Mouse (Mus musculus) adrenal gland, postnatal 4 days (tissue): ENCODE data around the gene Stac2. TPM values are rescaled to one million over a fixed set of nuclear protein-coding genes. Genes with fewer than 3 reads are reported as not detected.

Experiments
- DNase-seq, 2 experiments: peaks; one replicate each; pipeline ENCODE4 v3.0.0; 2021 to 2022; ENCODE audit warnings: low spot score in 2 of 2, mixed read lengths in 2 of 2
- microRNA-seq: library from miRNA; unstranded; fragments of <30 nt; microRNA quantifications from one replicate; pipeline ENCODE4 v1.2.0, GENCODE M21; 2021
- total RNA-seq, 2 experiments: library from RNA; stranded (reverse); gene quantifications; 2 replicates each; pipeline ENCODE4 v1.2.3; 2021

The Stac2 gene
- total RNA-seq, 2 experiments from 2014 or later: 4.1 to 4.8 TPM

DNA sequence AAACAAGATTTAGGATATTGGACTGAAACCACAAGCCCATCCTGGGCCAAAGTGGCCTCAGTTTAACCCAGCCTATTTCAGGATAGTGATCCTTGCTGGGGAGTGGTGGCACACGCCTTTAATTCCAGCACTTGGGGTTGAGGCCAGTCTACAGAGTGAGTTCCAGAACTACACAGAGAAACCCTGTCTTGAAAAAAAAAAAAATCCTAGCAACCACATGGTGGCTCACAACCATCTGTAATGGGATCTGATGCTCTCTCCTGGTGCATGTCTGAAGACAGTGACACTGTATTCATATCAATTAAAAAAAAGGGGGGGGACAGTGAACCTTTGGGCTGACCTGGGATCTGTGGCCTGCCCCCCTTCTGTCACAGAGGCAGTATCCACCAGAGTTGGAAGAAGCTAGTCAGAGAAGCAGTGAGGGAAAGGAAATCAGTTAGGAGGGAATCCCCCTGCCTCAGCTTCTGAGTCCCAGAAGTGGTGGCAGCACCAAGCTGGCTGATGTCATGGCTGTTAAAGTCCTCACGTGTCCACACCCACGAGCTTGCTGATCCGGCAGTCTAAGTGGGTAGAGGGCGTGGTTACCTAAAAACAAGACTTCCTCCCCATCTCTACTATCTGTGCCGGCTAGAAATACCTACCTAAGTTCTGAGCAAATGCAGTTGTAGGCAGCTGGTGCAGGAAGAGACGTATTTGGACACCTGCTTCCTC, 54.2 kb downstream of the Stac2 start:
- no peak for DNase-seq

DNA sequence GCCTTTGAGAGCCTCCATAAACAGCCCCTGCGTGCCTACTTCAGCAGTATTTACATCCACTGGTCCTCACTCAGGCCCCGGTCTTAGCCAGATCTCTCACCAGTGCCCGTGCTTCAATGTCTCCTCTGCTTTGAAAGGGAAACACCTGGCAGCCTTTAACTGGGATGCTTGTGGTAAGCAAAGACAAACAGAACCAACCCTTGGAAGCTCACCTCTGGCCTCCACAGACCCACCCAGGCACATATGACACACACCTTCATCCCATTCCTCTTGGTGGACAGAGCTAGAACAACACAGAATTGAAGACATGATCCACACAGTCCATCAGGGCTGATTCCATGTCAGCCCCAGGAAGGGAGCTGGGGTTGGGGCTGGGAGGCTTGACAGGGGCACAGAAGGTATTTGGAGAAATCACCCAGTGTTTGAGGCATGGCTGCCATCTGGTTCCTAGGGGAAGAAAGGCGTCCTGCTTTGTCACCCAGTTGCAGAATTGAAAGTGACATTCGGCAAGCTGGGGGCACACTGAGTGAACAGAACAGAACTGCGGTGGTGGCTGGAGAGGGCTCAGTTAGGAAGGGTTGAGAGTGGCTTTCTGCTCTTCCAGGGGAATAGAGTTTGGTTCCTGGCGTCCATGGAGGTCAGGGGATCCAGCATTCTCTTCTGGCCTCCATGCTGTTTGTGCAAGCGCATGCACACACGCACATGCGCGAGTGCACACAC, 55.0 kb downstream of the Stac2 start:
- DNase-seq: no peak

DNA sequence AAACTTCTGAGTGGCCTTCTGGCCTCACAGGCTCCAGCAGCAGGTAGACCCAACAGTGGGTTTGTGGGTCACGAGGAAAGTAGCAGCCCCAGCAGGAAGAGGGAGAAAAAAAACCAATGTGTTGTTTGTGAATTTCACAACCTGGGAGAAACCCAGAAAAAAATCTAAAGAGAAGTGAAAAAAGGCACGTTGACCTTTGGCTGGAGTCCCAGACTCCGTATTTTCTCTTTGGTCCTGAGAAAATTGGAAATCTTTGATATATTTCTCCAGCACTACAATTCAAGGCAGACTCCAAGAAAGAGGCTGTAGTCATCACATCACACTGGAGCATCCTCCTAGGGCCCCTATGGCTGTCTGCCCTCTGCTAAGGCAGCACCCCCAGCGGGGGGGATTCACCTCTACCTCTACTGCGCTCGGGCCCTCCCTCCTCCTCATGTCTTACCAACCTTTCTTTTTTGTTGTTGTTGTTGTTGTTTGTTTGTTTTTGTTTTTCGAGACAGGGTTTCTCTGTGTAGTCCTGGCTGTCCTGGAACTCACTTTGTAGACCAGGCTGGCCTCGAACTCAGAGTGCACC, 55.8 kb downstream of the Stac2 start:
- DNase-seq: no peak

DNA sequence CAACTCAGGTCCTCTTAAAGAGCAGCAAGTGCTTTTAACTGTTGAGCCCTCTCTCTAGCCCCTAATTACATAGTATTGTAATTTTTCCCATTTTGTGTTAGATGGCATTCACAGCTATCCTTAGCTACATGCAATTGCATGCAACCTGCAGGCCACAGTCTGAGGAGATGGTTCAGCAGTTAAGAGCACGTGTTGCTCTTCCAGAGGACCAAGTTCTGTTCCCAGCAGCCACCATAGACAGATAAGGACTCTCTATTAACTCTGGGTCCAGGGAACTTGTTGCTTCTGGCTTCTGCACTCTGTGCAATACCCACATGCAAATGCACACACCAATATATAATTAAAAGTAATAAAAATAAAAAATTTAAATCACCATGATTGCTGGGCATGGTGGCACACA, 56.6 kb downstream of the Stac2 start:
- DNase-seq: no peak

DNA sequence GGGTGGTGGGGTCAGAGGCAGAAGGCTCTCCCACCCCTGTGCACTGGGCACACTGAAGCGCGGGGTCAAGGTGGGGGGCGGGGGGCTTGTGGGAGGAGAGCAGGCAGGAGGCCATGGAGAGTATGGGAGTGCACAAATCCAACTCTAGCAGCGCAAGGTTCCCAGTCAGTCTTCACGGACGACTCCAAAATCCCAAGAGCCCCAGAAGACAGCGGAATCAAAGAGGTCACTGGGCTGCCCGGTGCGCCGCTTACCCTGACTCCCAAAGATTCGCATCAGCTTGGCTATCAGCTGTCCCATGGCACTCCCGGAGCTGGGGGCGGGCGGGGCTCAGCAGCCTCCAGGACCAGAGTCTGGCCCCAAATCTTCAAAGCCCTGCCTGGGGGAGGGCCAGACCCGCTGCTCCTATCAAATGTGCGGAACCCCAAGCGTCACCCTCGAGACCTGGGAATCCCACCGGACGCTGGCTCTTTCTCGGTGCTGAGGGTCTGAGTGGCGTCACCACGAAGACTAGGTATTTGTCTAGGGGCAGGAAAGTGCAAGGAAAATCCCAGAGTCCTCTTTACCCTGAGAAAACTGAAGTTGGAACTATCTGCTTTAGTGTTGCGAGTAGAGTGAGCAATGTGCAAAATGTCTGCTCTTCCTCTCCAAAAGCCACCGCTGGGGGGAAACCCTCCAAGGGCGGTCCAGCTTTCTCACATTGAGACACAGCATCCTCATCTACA, 57.5 kb downstream of the Stac2 start, which contains the start of gene Arl5c:
Gene Arl5c, minus strand, starts transcription at position 618 of the 725 bp plus-strand sequence.
- no peak for DNase-seq

DNA sequence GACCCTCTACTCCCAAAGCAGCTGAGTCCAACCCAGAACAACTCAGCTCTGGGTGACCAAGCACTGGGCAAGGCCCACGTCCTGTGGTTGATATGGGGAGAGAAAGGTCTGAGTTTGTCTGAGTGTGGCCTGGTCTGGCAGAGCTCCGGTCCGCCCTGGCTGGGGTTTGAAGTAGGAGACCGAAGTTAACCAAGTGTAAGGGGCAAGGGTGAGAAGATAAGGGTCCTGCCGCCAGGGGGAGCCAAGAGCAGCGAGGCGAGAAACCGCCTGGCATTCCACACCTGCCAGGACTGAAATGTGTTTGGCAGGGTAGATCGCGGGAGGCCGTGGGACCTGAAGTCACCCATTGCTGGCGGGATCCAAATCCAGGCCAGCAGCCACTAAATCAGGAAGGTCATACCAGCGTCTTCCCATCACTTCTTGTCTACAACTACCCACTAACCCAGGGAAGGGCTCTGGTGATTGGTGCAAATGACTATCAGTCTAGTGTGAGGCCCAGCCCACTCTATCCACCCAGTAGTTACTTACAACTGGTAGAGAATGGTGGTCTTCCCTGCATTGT, 58.6 kb downstream of the Stac2 start:
- DNase-seq: peak; percentile 52 to 62

DNA sequence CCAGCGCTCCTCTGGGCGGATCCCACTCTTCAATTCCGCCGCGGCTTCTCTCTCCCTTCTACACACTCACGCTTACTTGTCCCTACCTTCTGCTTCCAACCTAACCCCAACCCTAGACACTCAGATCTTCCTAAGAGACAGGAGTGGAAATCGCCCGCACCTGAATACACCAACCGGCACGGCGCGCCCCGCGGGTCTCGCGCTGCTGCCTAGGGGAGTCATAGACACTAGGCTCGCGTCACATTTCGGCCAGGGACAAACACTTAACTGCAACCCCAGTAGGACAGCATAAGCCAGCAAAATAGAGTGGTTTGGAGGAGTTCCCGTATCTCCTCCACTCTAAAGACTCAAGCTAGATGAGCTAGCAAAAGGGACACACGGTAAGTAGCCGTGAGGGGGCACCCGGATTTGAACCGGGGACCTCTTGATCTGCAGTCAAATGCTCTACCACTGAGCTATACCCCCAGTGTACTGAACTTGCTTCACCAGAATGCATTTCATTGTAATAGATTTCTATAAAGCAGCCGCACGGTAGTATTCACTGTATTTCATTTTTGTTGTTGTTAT, 64.6 kb downstream of the Stac2 start:
- peak; percentile 51 to 64 for DNase-seq

DNA sequence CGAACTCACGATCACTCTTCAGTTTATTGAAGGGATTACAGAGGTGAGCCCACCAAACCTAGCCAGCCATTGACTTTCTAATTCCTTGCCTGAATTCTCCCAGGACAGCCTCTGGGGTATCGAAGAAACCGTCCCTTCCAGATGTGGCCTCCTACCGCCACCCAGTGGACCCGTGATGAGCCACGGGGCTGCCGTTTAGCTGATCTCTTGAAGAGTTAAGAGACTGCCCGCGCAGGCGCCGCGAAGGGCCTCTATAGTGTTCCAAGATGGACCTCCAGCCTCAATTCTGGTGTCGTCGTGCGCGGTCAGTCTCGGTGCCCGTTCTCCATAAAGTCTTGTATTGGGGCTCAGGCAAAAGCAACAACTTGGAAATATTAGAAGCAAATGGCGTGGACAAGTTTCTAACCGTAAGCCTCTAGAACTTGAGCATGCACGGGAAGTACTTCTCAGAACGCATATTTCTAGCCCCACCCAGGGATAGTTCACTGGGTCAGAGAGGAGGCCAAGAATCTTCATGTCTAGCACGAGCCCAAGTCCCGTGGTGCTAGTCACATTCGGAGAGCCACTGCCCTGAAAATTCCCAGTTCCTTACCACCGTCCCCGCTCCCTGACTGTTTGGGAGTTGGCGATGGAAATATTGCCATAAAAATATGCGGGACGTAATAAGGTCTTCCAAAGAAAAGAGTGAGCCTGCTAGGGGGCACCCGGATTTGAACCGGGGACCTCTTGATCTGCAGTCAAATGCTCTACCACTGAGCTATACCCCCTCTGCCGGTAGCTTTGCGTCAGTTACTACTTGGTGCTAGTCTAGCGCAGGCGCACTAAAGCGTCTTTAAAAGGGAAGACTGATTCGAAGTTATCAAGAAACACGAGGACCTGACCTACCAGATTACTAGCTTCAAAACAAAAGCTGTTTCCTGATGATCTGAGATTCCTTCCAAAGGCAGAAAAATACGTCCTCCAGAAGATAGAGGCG, 65.4 kb downstream of the Stac2 start:
- DNase-seq: peak; percentile 89 to 90

DNA sequence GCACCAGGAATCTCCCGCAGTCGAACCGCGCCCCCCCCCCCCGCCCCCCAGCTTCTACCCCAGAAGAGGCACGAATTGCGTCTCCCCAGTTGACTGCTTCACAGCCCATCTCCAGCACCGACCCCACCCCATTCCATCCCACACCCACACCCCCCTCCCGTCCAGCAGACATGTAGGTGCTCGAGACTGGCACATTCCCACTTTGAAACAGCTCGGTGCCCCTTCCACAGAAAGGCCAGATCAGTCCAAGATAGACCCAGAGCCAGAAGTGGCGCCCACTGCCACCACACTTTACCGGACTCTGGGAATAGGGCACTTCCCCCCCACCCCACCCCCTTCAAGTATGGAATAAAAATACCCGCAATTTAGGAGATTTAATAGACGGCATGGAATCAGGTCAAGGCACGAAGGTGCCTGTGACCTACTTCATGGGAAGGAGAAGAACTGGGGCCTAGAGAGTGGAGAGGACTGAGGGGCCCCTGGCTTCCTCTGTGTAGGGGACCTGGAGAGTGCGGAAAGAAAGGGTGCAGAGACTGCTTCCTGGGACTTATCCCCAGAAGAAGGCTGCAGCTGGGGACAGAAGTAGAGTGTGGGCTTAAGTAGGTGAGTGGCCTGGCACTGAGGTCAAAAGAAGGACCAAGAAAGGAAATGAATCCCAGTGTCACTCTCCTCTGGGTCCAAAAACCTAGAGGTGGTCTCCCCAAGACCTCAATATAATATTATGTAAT, 66.4 kb downstream of the Stac2 start:
- no peak for DNase-seq

Small RNA genes within 50 kb of the gene (microRNA-seq; reads per million reads assigned to microRNA genes)
- gene Gm27597: not detected

Other genes starting within 250 kb of the Stac2 start
- 1 to 10 TPM; 6.6 to 6.7 TPM for gene B230217C12Rik, start 212.7 kb downstream of the Stac2 start, total RNA-seq
- 1 to 10 TPM; 1.2 to 1.8 TPM for gene Fbxo47, start 169.3 kb downstream of the Stac2 start, total RNA-seq
- gene Plxdc1, start 67.0 kb downstream of the Stac2 start, total RNA-seq: 10 to 100 TPM; 12.5 to 13.3 TPM
- gene Arl5c, start 57.3 kb downstream of the Stac2 start, total RNA-seq: 1 to 10 TPM; 1.6 to 1.9 TPM
- gene Cacnb1, start 30.4 kb downstream of the Stac2 start, total RNA-seq: 10 to 100 TPM; 18.8 TPM
- 1,000 to 10,000 TPM; 1,362 to 1,367 TPM for gene Rpl19, start 26.8 kb downstream of the Stac2 start, total RNA-seq
- 10 to 100 TPM; 45.0 to 45.6 TPM for gene Fbxl20, start 96.9 kb upstream of the Stac2 start, total RNA-seq
- gene Med1, start 139.8 kb upstream of the Stac2 start, total RNA-seq: 10 to 100 TPM; 60.9 to 62.4 TPM
- gene Cdk12, start 149.6 kb upstream of the Stac2 start, total RNA-seq: 10 to 100 TPM; 50.8 to 53.8 TPM